ENCODE assay signal across 8 mouse cellular contexts in the genomic region with DNA sequence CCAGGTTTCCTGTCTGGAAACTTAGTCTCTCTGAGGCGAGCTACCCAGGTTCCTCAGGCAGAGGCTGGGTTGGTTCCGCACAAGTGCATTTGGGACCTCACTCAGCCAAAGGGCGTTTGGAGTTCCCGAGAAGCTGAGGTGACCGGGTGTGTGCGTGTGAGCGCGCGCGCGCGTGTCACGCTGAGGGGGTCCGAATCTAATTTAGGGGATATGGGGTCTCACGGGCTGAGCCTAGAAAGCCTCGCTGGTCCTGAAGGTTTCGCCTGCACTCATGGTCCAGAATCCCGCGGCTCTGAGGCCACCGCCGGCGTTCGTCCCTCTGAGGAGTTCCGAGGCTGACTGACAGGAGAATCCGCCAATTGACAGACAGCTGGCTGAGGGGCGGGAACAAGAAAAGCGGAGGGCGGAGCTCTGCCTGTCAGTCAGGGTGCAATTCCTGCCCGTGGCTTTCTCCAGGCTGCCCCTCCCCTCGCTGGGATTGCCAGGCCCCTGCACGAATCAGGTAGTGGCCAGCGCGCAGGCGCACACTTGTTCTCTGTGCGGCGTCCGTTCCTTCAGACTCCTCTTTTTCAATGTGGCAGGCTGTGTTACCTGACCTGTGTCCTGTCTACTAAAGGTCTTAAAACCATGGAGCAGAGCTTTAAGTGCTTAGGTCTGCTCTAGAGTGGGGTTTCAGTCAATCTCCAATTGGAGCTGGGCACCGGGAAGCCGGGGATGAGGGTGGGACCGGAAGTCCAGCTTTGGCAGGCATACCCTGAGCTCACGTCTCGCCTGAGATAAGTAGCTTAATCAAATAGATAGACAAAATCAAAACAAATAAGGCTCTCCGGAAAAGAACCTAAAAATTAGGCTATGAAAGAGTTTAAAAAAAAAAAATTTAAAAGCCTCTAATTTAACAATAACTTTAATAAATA. TPM values are rescaled to one million over a fixed set of nuclear protein-coding genes. Genes with fewer than 3 reads are reported as not detected.
DNase-seq lines count a peak whose midpoint lies in the region; ATAC-seq and TF ChIP-seq lines count a peak whose summit lies in the region.

Gene Prdm9 (minus strand): TSS at position 341 of the 914 bp plus-strand sequence.

- H3K27me3 ChIP-seq in hindbrain, embryonic 10.5 days (ENCODE audit: insufficient read depth, poor library complexity, severe bottlenecking): peaks cover 11% of the 10 kb centered on the region; the same call in 1 of the 2 replicates
- H3K27me3 ChIP-seq in lung, postnatal 0 days (replicated peaks; ENCODE audit: insufficient read depth, low read length): no peaks in the 10 kb centered on the region

- WGBS in hindbrain, embryonic 10.5 days: under 1% methylated on average over 43 of the region's 43 CpGs
- under 1% methylated on average over 43 of the region's 43 CpGs for WGBS in lung, postnatal 0 days

- peak; percentile 89 for DNase-seq in MN1 (ENCODE audit: low spot score)
- peak; percentile 100 for DNase-seq in cerebellum, adult 9-10 months
- peak; percentile 99 for DNase-seq in hindbrain, embryonic 10.5 days (ENCODE audit: low spot score)
- peak; percentile 99 for DNase-seq in layer of hippocampus, adult 9-11 months
- peak; percentile 98 for DNase-seq in lung, postnatal 0 days (ENCODE audit: low spot score)
- DNase-seq in ovary, postnatal 14 days (ENCODE audit: low spot score): peak; percentile 100
- peak; percentile 99 for DNase-seq in thymus, postnatal 14 days

- H3K4me2 ChIP-seq in lung, postnatal 0 days (replicated peaks; ENCODE audit: low read depth, low read length): peak within 1 kb of the TSS; percentile 77

- H3K4me1 ChIP-seq in hindbrain, embryonic 10.5 days (replicated peaks): peaks cover 7% of the 10 kb centered on the region; the same call in 1 of the 2 replicates
- H3K4me1 ChIP-seq in lung, postnatal 0 days (ENCODE audit: insufficient read depth, low read depth, low read length): peaks cover 4% of the 10 kb centered on the region; the same call in 1 of the 2 replicates

- peak within 1 kb of the TSS; percentile 97 for H3K27ac ChIP-seq in hindbrain, embryonic 10.5 days
- H3K27ac ChIP-seq in lung, postnatal 0 days (ENCODE audit: low read length): peak within 1 kb of the TSS; percentile 92

- peak within 1 kb of the TSS; percentile 54 for H3K9ac ChIP-seq in lung, postnatal 0 days (replicated peaks; ENCODE audit: low read depth)

- TF ChIP-seq EP300 in lung, postnatal 0 days (IDR thresholded peaks at IDR 0.05): no peak

- H3K36me3 ChIP-seq in hindbrain, embryonic 10.5 days: no peaks in the 10 kb centered on the region
- no peaks in the 10 kb centered on the region for H3K36me3 ChIP-seq in lung, postnatal 0 days (ENCODE audit: insufficient read depth, low read length)

- peak; percentile 100 for ATAC-seq in frontal cortex, adult (ENCODE audit: low TSS enrichment)
- ATAC-seq in lung, postnatal 0 days: peak; percentile 99

- H3K9me3 ChIP-seq in hindbrain, embryonic 10.5 days: no peaks in the 10 kb centered on the region
- no peaks in the 10 kb centered on the region for H3K9me3 ChIP-seq in lung, postnatal 0 days (ENCODE audit: low read length)

- TF ChIP-seq CTCF in lung, postnatal 0 days (IDR thresholded peaks at IDR 0.05): no peak

- H3K4me3 ChIP-seq in hindbrain, embryonic 10.5 days: peak within 1 kb of the TSS; percentile 74
- peak within 1 kb of the TSS; percentile 68 for H3K4me3 ChIP-seq in lung, postnatal 0 days (ENCODE audit: low read depth, low read length)

RNA-seq across cellular contexts. Expression of gene Prdm9, which starts in this region (rescaled TPM):
- 2.3 and 3.2 TPM in 2 replicates for polyA plus RNA-seq in hindbrain, embryonic 10.5 days (2016; fragmentation: Nextera tagmentation; extraction: Ambion mirVana)
- 1.3 and 1.5 TPM in 2 replicates for polyA plus RNA-seq in lung, postnatal 0 days (2015; fragmentation: Nextera tagmentation; extraction: Ambion mirVana)

Comparison
In these comparisons a context has a peak if more than half of its experiments do, and no peak if none do; other contexts are left out.
1. Peak in every context shown above with its lines: DNase-seq, ATAC-seq, H3K4me3 ChIP-seq and H3K27ac ChIP-seq.